Mouse (Mus musculus): ENCODE results near the gene Acrbp. TPM values are rescaled to one million over a fixed set of nuclear protein-coding genes. Genes with fewer than 3 reads are reported as not detected.

The Acrbp gene
- polyA plus RNA-seq, 1 experiment from 2014 or later = 10.0 TPM

GRCm38 (mm10) chr6:125071896-125072279 is 22.4 kb downstream of the Acrbp start:
- H3K36me3 ChIP-seq (replicated peaks; ENCODE audit: control insufficient read depth, insufficient read depth, low read depth, low read length) = no peaks in the 10 kb centered on the region
- 31% methylated on average over 2 of the region's 2 CpGs for WGBS
- no peak for ATAC-seq (replicated peaks; ENCODE audit: insufficient number of reproducible peaks, low FRiP score, low TSS enrichment, low read depth)
- H3K4me3 ChIP-seq (ENCODE audit: low read depth, low read length) = no peak overlapping the region
- H3K9me3 ChIP-seq (replicated peaks; ENCODE audit: control insufficient read depth, low read length) = no peaks in the 10 kb centered on the region
- no peaks in the 10 kb centered on the region for H3K4me1 ChIP-seq (ENCODE audit: control insufficient read depth, insufficient read depth, low read length)
- no peak overlapping the region for H3K27ac ChIP-seq (replicated peaks; ENCODE audit: low read depth, low read length)
- no peak overlapping the region for H3K9ac ChIP-seq (replicated peaks; ENCODE audit: low read length)
- H3K4me2 ChIP-seq (ENCODE audit: low read depth, low read length) = no peak overlapping the region
- H3K27me3 ChIP-seq (ENCODE audit: control insufficient read depth, insufficient read depth, low read length) = no peaks in the 10 kb centered on the region
- DNase-seq (ENCODE audit: low spot score) = peak; percentile 33

GRCm38 (mm10) chr6:125073825-125074224 is 24.3 kb downstream of the Acrbp start:
- H3K4me1 ChIP-seq (ENCODE audit: control insufficient read depth, insufficient read depth, low read length) = no peaks in the 10 kb centered on the region
- no peaks in the 10 kb centered on the region for H3K36me3 ChIP-seq (replicated peaks; ENCODE audit: control insufficient read depth, insufficient read depth, low read depth, low read length)
- H3K9ac ChIP-seq (replicated peaks; ENCODE audit: low read length) = no peak overlapping the region
- DNase-seq (ENCODE audit: low spot score) (no peak), ATAC-seq (replicated peaks; ENCODE audit: insufficient number of reproducible peaks, low FRiP score, low TSS enrichment, low read depth) (no peak)
- no peak overlapping the region for H3K4me2 ChIP-seq (ENCODE audit: low read depth, low read length)
- no peaks in the 10 kb centered on the region for H3K27me3 ChIP-seq (ENCODE audit: control insufficient read depth, insufficient read depth, low read length)
- WGBS = 79% methylated on average over 8 of the region's 8 CpGs
- no peak overlapping the region for H3K27ac ChIP-seq (replicated peaks; ENCODE audit: low read depth, low read length)
- H3K9me3 ChIP-seq (replicated peaks; ENCODE audit: control insufficient read depth, low read length) = no peaks in the 10 kb centered on the region
- no peak overlapping the region for H3K4me3 ChIP-seq (ENCODE audit: low read depth, low read length)

GRCm38 (mm10) chr6:125081394-125081793 is 31.9 kb downstream of the Acrbp start:
- Histone ChIP-seq H3K4me1 (ENCODE audit: control insufficient read depth, insufficient read depth, low read length) (no peaks in the 10 kb centered on the region; the same call in 1 of the 2 replicates), H3K4me3 (ENCODE audit: low read depth, low read length) (peak overlapping the region; percentile 39), H3K9me3 (replicated peaks; ENCODE audit: control insufficient read depth, low read length) (no peaks in the 10 kb centered on the region), H3K4me2 (ENCODE audit: low read depth, low read length) (peak overlapping the region; percentile 81), H3K9ac (replicated peaks; ENCODE audit: low read length) (peak overlapping the region; percentile 74), H3K27ac (replicated peaks; ENCODE audit: low read depth, low read length) (0 out of 2 replicates have a peak overlapping the region, but pooled peaks have one; percentile 66), H3K27me3 (ENCODE audit: control insufficient read depth, insufficient read depth, low read length) (no peaks in the 10 kb centered on the region), H3K36me3 (replicated peaks; ENCODE audit: control insufficient read depth, insufficient read depth, low read depth, low read length) (no peaks in the 10 kb centered on the region)
- no peak; the same call in 1 of the 2 replicates for ATAC-seq (replicated peaks; ENCODE audit: insufficient number of reproducible peaks, low FRiP score, low TSS enrichment, low read depth)
- WGBS = 26% methylated on average over 25 of the region's 25 CpGs
- DNase-seq (ENCODE audit: low spot score) = no peak

GRCm38 (mm10) chr6:125081797-125082560 is 32.5 kb downstream of the Acrbp start:
- Histone ChIP-seq H3K27ac (replicated peaks; ENCODE audit: low read depth, low read length) (0 out of 2 replicates have a peak overlapping the region, but pooled peaks have one; percentile 66), H3K36me3 (replicated peaks; ENCODE audit: control insufficient read depth, insufficient read depth, low read depth, low read length) (no peaks in the 10 kb centered on the region)

GRCm38 (mm10) chr6:125082801-125083386 is 33.4 kb downstream of the Acrbp start:
- Histone ChIP-seq H3K27ac (replicated peaks; ENCODE audit: low read depth, low read length) (no peak overlapping the region), H3K9me3 (replicated peaks; ENCODE audit: control insufficient read depth, low read length) (no peaks in the 10 kb centered on the region), H3K27me3 (ENCODE audit: control insufficient read depth, insufficient read depth, low read length) (no peaks in the 10 kb centered on the region), H3K4me1 (ENCODE audit: control insufficient read depth, insufficient read depth, low read length) (no peaks in the 10 kb centered on the region; the same call in 1 of the 2 replicates), H3K4me2 (ENCODE audit: low read depth, low read length) (no peak overlapping the region), H3K36me3 (replicated peaks; ENCODE audit: control insufficient read depth, insufficient read depth, low read depth, low read length) (no peaks in the 10 kb centered on the region), H3K9ac (replicated peaks; ENCODE audit: low read length) (no peak overlapping the region), H3K4me3 (ENCODE audit: low read depth, low read length) (no peak overlapping the region)
- WGBS = 90% methylated on average over 7 of the region's 7 CpGs
- DNase-seq (ENCODE audit: low spot score) = no peak
- ATAC-seq (replicated peaks; ENCODE audit: insufficient number of reproducible peaks, low FRiP score, low TSS enrichment, low read depth) = no peak

More at GRCm38 (mm10) chr6:125081797-125082560, 32.5 kb downstream of the Acrbp start:
- Histone ChIP-seq H3K9ac (replicated peaks; ENCODE audit: low read length) (peak overlapping the region; percentile 74), H3K9me3 (replicated peaks; ENCODE audit: control insufficient read depth, low read length) (no peaks in the 10 kb centered on the region), H3K4me2 (ENCODE audit: low read depth, low read length) (peak overlapping the region; percentile 81), H3K4me1 (ENCODE audit: control insufficient read depth, insufficient read depth, low read length) (no peaks in the 10 kb centered on the region; the same call in 1 of the 2 replicates), H3K4me3 (ENCODE audit: low read depth, low read length) (peak overlapping the region; percentile 39), H3K27me3 (ENCODE audit: control insufficient read depth, insufficient read depth, low read length) (no peaks in the 10 kb centered on the region)
- DNase-seq (ENCODE audit: low spot score) (peak; percentile 97), ATAC-seq (replicated peaks; ENCODE audit: insufficient number of reproducible peaks, low FRiP score, low TSS enrichment, low read depth) (peak; percentile 83)
- WGBS = 23% methylated on average over 45 of the region's 45 CpGs

- no peak overlapping the region for H3K9ac ChIP-seq (replicated peaks; ENCODE audit: low read length)
- no peak overlapping the region for H3K4me2 ChIP-seq (ENCODE audit: low read depth, low read length)
- H3K4me3 ChIP-seq (ENCODE audit: low read depth, low read length) = no peak overlapping the region
- 7% methylated on average over 4 of the region's 4 CpGs for WGBS
- H3K27ac ChIP-seq (replicated peaks; ENCODE audit: low read depth, low read length) = no peak overlapping the region
- peak; percentile 86 for DNase-seq (ENCODE audit: low spot score)
- no peaks in the 10 kb centered on the region for H3K36me3 ChIP-seq (replicated peaks; ENCODE audit: control insufficient read depth, insufficient read depth, low read depth, low read length)
- no peaks in the 10 kb centered on the region for H3K9me3 ChIP-seq (replicated peaks; ENCODE audit: control insufficient read depth, low read length)
- ATAC-seq (replicated peaks; ENCODE audit: insufficient number of reproducible peaks, low FRiP score, low TSS enrichment, low read depth) = no peak
- peaks cover under 1% of the 10 kb centered on the region for H3K4me1 ChIP-seq (ENCODE audit: control insufficient read depth, insufficient read depth, low read length)
- no peaks in the 10 kb centered on the region for H3K27me3 ChIP-seq (ENCODE audit: control insufficient read depth, insufficient read depth, low read length)
These were observed 34.9 kb downstream of the Acrbp start for GRCm38 (mm10) chr6:125084424-125084823.

- ATAC-seq (replicated peaks; ENCODE audit: insufficient number of reproducible peaks, low FRiP score, low TSS enrichment, low read depth) = no peak
- H3K4me3 ChIP-seq (ENCODE audit: low read depth, low read length) = no peak overlapping the region
- 0 out of 2 replicates have a peak overlapping the region, but pooled peaks have one; percentile 78 for H3K27ac ChIP-seq (replicated peaks; ENCODE audit: low read depth, low read length)
- no peaks in the 10 kb centered on the region for H3K9me3 ChIP-seq (replicated peaks; ENCODE audit: control insufficient read depth, low read length)
- H3K4me1 ChIP-seq (ENCODE audit: control insufficient read depth, insufficient read depth, low read length) = peaks cover 3% of the 10 kb centered on the region
- no peaks in the 10 kb centered on the region for H3K36me3 ChIP-seq (replicated peaks; ENCODE audit: control insufficient read depth, insufficient read depth, low read depth, low read length)
- H3K9ac ChIP-seq (replicated peaks; ENCODE audit: low read length) = no peak overlapping the region
- no peak for DNase-seq (ENCODE audit: low spot score)
- H3K4me2 ChIP-seq (ENCODE audit: low read depth, low read length) = no peak overlapping the region
- H3K27me3 ChIP-seq (ENCODE audit: control insufficient read depth, insufficient read depth, low read length) = no peaks in the 10 kb centered on the region
- WGBS = 85% methylated on average over 3 of the region's 3 CpGs
These were observed 38.4 kb downstream of the Acrbp start for GRCm38 (mm10) chr6:125087937-125088336.
